Mouse (Mus musculus): ENCODE measurements at regions not wholly inside any gene's neighbourhood (a gene's known extent, or its start where the extent isn't known, plus 50 kb on each side); places are given as distances from the start of the nearest gene placed in this dataset.
A peak's percentile ranks its signal among the peaks of the same experiment; 100 is the strongest.

GRCm38 (mm10) chr5:73796201-73796600, 145.0 kb downstream of the Spata18 start:
- peak in 1 of 2 experiments; percentile 32 for DNase-seq (ENCODE audit: low spot score in 2 of 2)

GRCm38 (mm10) chr5:73797980-73798379, 146.8 kb downstream of the Spata18 start:
- DNase-seq (ENCODE audit: low spot score in 2 of 2) = no peak

- no peak for DNase-seq (ENCODE audit: low spot score in 2 of 2)
These were observed 152.3 kb downstream of the Spata18 start for GRCm38 (mm10) chr5:73803431-73803830.

DNA sequence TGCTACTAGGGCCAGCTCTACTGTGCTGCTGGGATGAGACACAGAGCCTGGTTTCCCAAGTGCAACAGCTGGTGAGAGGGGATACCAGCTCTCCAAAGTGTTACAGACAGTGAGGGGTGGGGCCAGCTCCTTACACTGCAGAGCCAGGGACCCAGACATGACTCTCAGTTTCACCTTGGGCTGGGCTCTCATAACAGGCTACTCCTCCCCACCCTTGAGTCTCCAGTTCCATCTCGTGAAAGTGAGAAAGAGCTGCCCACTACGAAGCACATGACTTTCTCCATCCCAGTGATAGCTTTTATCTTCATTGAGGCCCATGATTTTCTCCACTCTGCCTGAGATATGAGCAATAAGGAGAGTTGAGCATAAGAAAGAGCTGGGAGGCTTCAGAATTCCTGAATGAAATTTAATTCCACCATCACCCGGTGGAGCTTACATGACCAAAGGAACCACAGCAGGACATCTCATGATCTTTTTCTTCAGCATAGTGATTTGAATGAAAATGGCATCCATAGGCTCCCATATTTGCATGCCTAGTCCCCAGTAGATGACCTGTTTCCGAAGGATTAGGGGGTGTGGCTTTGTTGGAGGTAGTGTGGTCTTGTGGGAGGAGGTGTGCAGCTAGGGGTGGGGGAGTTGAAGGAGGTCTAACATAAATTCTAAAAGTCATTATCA, 153.5 kb downstream of the Spata18 start:
- DNase-seq (ENCODE audit: low spot score in 2 of 2) = no peak

- no peak for DNase-seq (ENCODE audit: low spot score in 2 of 2)
These were observed 159.5 kb downstream of the Spata18 start for GRCm38 (mm10) chr5:73810660-73811059.

- DNase-seq (ENCODE audit: low spot score in 2 of 2) = no peak
These were observed 159.9 kb downstream of the Spata18 start for GRCm38 (mm10) chr5:73811094-73811521.

DNA sequence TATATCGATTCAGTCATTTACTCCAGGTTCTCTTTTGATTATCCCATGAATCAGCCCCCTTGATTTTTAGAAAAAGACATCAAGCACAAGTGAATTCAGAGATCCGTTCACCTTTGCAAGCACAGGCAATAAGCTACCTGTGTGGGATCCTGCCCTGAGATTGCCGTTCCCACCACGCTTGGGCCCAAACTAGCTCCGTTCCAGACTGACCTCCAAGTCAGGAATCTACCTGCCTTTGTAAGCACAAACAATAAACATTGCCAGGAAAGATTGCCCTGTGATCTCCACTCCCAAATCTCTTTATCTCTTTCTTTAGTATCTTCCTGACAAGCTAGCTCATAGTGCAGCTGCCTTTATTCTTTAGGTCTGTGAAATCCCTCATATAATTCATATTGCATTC, 164.6 kb downstream of the Spata18 start:
- no peak for DNase-seq (ENCODE audit: low spot score in 2 of 2)

GRCm38 (mm10) chr5:73817180-73817579, 166.0 kb downstream of the Spata18 start:
- DNase-seq (ENCODE audit: low spot score in 2 of 2) = no peak

DNA sequence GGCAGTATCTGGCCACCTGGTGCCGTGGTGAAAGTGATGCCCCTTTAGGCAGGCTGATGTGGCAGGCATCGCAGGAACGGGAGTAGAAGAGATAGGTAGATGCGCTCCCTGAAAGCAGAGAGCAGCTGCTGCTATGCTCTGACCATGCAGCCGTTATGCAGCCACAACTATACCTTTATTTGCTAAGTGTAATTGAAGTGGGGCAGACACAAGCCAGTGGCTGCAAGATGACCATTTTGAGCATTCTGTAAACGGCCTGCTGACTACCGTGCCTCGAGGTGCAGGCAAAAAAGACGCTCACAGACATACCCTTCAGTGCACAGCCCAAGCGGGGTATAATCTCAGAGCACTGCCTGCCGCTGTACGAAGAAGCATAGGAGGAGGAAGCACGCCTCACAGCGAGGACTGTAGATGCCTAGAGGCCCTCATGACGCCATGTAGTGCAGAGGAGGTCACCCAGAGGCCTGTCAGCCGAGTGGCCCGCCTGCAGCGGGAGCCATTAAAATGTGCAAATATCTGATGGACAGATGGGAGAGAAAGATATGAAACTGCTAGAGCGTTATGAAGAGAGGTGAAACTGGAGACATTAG, 170.9 kb downstream of the Spata18 start:
- no peak for DNase-seq (ENCODE audit: low spot score in 2 of 2)

- no peak for DNase-seq (ENCODE audit: low spot score in 2 of 2)
These were observed 172.2 kb downstream of the Spata18 start for GRCm38 (mm10) chr5:73823421-73823820.

GRCm38 (mm10) chr5:73826941-73827340, 175.8 kb downstream of the Spata18 start:
- DNase-seq (ENCODE audit: low spot score in 2 of 2) = no peak

DNA sequence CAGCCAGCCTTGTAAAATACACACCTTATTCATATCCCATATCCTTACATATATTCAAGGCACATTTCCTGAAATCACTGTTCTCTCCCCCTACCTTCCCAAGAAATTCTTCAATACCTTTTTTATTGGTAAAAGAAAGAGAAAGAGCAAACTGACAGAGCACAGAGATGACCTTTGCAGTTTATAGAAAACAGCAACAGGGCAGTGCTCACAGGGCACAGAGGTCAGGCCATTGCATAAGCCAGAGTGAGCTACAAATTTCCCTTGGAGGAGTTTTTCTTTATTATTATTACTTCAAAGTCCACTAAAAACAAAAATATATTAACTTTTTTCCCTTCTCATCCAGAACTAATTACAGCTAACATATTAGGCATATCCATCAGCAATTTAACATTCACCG, 182.5 kb downstream of the Spata18 start:
- no peak for DNase-seq (ENCODE audit: low spot score in 2 of 2)

DNA sequence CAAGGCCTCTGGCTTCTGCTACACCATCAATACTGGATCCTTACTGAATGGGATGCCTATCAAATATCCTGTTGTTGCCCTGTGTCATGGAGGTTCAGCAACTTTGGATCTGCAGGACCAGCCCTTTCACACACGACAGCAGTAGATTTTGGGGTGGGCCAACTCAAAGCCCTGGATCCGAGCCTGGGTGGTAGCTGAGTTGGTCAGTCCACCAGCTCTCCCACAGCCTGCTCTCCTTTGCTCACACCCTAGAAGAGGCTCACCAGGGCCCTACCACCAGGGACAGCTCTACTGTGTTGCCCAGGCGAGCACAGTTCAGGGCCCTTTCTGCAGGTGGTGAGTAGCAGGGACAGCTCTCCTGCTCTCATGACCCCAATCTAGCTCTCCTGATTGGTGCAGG, 192.6 kb downstream of the Spata18 start:
- no peak for DNase-seq (ENCODE audit: low spot score in 2 of 2)

- no peak for DNase-seq (ENCODE audit: low spot score in 2 of 2)
These were observed 195.1 kb downstream of the Spata18 start for GRCm38 (mm10) chr5:73846096-73846782.

GRCm38 (mm10) chr5:73846783-73847151, 195.6 kb downstream of the Spata18 start:
- DNase-seq (ENCODE audit: low spot score in 2 of 2) = no peak

- no peak for DNase-seq (ENCODE audit: low spot score in 2 of 2)
These were observed 200.3 kb downstream of the Spata18 start for GRCm38 (mm10) chr5:73851501-73851900.

DNA sequence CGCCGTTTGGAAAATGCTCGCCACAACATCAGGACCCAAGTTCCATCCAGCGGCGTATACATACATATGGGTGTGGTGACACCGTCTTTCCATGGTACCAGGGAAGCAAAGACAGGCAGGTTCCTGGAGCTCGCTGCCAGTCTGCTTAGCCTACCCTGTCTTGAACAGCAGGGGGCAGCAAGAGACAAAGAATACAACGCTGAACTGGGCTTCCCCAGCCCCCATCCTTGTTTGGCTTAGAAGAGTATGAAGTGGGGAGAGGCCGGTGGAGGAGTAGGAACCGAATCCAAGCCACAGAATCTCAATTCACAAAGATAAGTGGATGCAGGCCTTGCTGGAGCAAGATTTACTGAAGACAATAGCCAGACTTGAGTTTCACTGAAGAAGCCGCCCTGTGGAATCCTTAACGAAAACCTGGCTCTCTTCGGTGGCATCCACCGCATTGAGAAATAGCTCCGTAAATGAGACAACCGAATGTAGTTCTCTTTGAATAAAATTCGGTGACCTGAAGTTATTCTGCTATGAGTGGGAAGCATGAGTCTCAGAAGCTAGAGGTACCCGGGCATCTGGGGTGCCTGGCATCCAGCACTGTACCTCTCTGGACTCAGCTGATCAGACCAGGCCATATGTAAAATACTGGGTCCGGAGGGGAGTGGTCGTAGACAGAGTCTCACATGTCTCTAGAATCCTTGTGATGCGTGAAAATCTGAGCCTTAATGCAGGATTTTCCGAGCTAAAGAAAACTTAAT, 203.0 kb downstream of the Spata18 start:
- DNase-seq (ENCODE audit: low spot score in 2 of 2) = peak; percentile 68 to 90

GRCm38 (mm10) chr5:73854774-73855371, 203.7 kb downstream of the Spata18 start:
- no peak for DNase-seq (ENCODE audit: low spot score in 2 of 2)

- no peak for DNase-seq (ENCODE audit: low spot score in 2 of 2)
These were observed 208.1 kb downstream of the Spata18 start for GRCm38 (mm10) chr5:73859320-73859719.

- peak in 1 of 2 experiments; percentile 58 for DNase-seq (ENCODE audit: low spot score in 2 of 2)
These were observed 204.0 kb downstream of the Usp46 start for GRCm38 (mm10) chr5:73864138-73864761.
